Mouse (Mus musculus) G1E (cell line): Measurements from ENCODE around the gene Arglu1.

Experiments
- CTCF ChIP-seq: IDR thresholded peaks from 2 replicates; pipeline ENCODE4 v1.5.1; 2012; ENCODE audit warnings: low read depth, low read length, inconsistent platforms, mixed read lengths
- GATA1 ChIP-seq: IDR thresholded peaks from 2 replicates; pipeline ENCODE4 v1.6.1; 2012; ENCODE audit warnings: borderline replicate concordance, low read length, inconsistent platforms, mixed read lengths
- POLR2AphosphoS5 ChIP-seq: IDR thresholded peaks from 2 replicates; pipeline ENCODE4 v1.6.1; 2012; ENCODE audit warnings: low read depth, low read length, inconsistent platforms; ENCODE audit not compliant: insufficient replicate concordance

DNA sequence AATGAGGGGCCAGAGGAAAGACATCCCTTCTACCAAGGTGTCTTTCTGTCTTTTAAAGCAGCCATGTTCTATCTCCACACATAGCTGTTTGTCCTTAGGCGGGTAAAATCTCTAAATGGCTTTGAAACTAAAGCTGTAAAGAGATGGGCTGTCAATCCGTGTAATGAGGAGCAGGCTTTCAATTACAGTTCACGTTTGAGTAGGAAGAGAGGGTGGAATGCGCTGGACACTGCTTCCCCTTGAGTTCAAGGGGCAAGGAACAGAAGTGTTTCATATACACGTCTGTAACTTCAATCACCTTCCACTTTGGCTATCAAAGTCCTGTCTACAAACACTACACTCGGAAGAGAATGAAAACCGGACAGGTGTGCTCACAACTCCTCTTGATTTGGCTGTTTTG lies 66.3 kb downstream of the Arglu1 start:
- TF ChIP-seq CTCF (no peak), GATA1 (no peak), POLR2AphosphoS5 (no peak)
